Mouse (Mus musculus) frontal cortex, postnatal 36 days (tissue): ENCODE data around the gene Mndal.
"Not testable (repeated sequence)": the region's sequence is repeated elsewhere in the genome, so short reads cannot be mapped to it uniquely, and the experiment has no call there.

Experiments
- DNase-seq, 2 experiments: peaks; one replicate each; pipeline ENCODE4 v3.0.0; 2022; ENCODE audit warnings: low spot score in 2 of 2

Gene Mndal

GRCm38 (mm10) chr1:173889741-173890140, 52.5 kb downstream of the Mndal start:
- DNase-seq: not testable (repeated sequence)

- DNase-seq: not testable (repeated sequence)
Observed at GRCm38 (mm10) chr1:173887026-173887787, 55.1 kb downstream of the Mndal start.

GRCm38 (mm10) chr1:173880004-173880666, 62.2 kb downstream of the Mndal start:
- DNase-seq: peak in 1 of 2 experiments; percentile 3

GRCm38 (mm10) chr1:173879225-173879987, 62.9 kb downstream of the Mndal start:
- not testable (repeated sequence) for DNase-seq

GRCm38 (mm10) chr1:173878264-173878663, 64.0 kb downstream of the Mndal start:
- DNase-seq: not testable (repeated sequence)

- DNase-seq: not testable (repeated sequence)
Observed at GRCm38 (mm10) chr1:173877125-173877524, 65.2 kb downstream of the Mndal start.

- not testable (repeated sequence) for DNase-seq
Observed at GRCm38 (mm10) chr1:173868586-173868985, 73.7 kb downstream of the Mndal start.

- no peak for DNase-seq
Observed at GRCm38 (mm10) chr1:173866504-173866903, 75.8 kb downstream of the Mndal start.

- DNase-seq: peak; percentile 6 to 30
Observed at GRCm38 (mm10) chr1:173853711-173854110, 88.6 kb downstream of the Mndal start.

- DNase-seq: not testable (repeated sequence)
Observed at GRCm38 (mm10) chr1:173852853-173853252, 89.4 kb downstream of the Mndal start.

- not testable (repeated sequence) for DNase-seq
Observed at GRCm38 (mm10) chr1:173846193-173846592, 96.1 kb downstream of the Mndal start.

- no peak for DNase-seq
Observed at GRCm38 (mm10) chr1:173844754-173845153, 97.5 kb downstream of the Mndal start.

- DNase-seq: not testable (repeated sequence)
Observed at GRCm38 (mm10) chr1:173821481-173821803, 120.8 kb downstream of the Mndal start.

GRCm38 (mm10) chr1:173820794-173821480, 121.4 kb downstream of the Mndal start:
- DNase-seq: not testable (repeated sequence)

- DNase-seq: not testable (repeated sequence)
Observed at GRCm38 (mm10) chr1:173809294-173809693, 133.0 kb downstream of the Mndal start.

- not testable (repeated sequence) for DNase-seq
Observed at GRCm38 (mm10) chr1:173802689-173803281, 139.5 kb downstream of the Mndal start.

- DNase-seq: not testable (repeated sequence)
Observed at GRCm38 (mm10) chr1:173802207-173802606, 140.1 kb downstream of the Mndal start.

- not testable (repeated sequence) for DNase-seq
Observed at GRCm38 (mm10) chr1:173801791-173802190, 140.5 kb downstream of the Mndal start.
